Mouse (Mus musculus) neutrophil, adult 5-6 weeks (primary cell): ENCODE results near the gene Folh1. TPM values are rescaled to one million over a fixed set of nuclear protein-coding genes. Genes with fewer than 3 reads are reported as not detected.
"Not testable (repeated sequence)": the region's sequence is repeated elsewhere in the genome, so short reads cannot be mapped to it uniquely, and the experiment has no call there.

ENCODE experiments used
- ATAC-seq: fragments of 151-379, 151-347 bp; 2 replicates; pipeline ENCODE4 v1.8.0; 2017; ENCODE audit warnings: mild to moderate bottlenecking, moderate TSS enrichment; ENCODE audit not compliant: insufficient number of reproducible peaks, poor library complexity, low FRiP score, severe bottlenecking; ENCODE audit errors: extremely low read depth
- total RNA-seq: library from RNA; stranded (forward); fragments of 200-1000 nt; gene quantifications from 2 replicates; pipeline ENCODE4 v1.2.3, GENCODE M21; 2017

Folh1 gene
- not detected in 2 replicates for total RNA-seq

GRCm38 (mm10) chr7:86775617-86776325 lies at the start of gene Folh1:
Gene Folh1, minus strand, starts transcription at chr7:86775943.
- no peak for ATAC-seq

- ATAC-seq: no peak
Measured at GRCm38 (mm10) chr7:86816466-86816865, 40.7 kb upstream of the Folh1 start.

GRCm38 (mm10) chr7:86815716-86816115 lies 40.0 kb upstream of the Folh1 start:
- not testable (repeated sequence) for ATAC-seq

GRCm38 (mm10) chr7:86815241-86815640 lies 39.5 kb upstream of the Folh1 start:
- ATAC-seq: not testable (repeated sequence)

- no peak for ATAC-seq
Measured at GRCm38 (mm10) chr7:86794727-86795126, 19.0 kb upstream of the Folh1 start, which contains the start of gene Vmn2r77. Gene Vmn2r77, plus strand, starts transcription at chr7:86795027.

GRCm38 (mm10) chr7:86771621-86772020 lies 4.1 kb downstream of the Folh1 start:
- no peak for ATAC-seq

GRCm38 (mm10) chr7:86764628-86765027 lies 11.1 kb downstream of the Folh1 start:
- ATAC-seq: no peak

- no peak for ATAC-seq
Measured at GRCm38 (mm10) chr7:86760751-86761150, 15.0 kb downstream of the Folh1 start.

- no peak for ATAC-seq
Measured at GRCm38 (mm10) chr7:86725013-86725412, 50.7 kb downstream of the Folh1 start.

GRCm38 (mm10) chr7:86688030-86688429 lies 87.7 kb downstream of the Folh1 start, which contains the start of gene Olfr292:
Gene Olfr292, plus strand, starts transcription at chr7:86688330.
- no peak for ATAC-seq

Other genes with a start within 250 kb of the Folh1 start
- gene Olfr295, start 192.1 kb downstream of the Folh1 start, total RNA-seq: 0.23 TPM in 1 of 2 replicates, not detected in the other
- not detected in 2 replicates for gene Olfr294, start 159.3 kb downstream of the Folh1 start, total RNA-seq
- gene Olfr293, start 126.9 kb downstream of the Folh1 start, total RNA-seq: not detected in 2 replicates
- not detected in 2 replicates for gene Olfr292, start 87.6 kb downstream of the Folh1 start, total RNA-seq
- gene Vmn2r77, start 19.1 kb upstream of the Folh1 start, total RNA-seq: not detected in 2 replicates
- gene Vmn2r78, start 139.2 kb upstream of the Folh1 start, total RNA-seq: 0.25 TPM in 1 of 2 replicates, not detected in the other
- under 0.01 TPM in 1 of 2 replicates, not detected in the other for gene Vmn2r79, start 220.2 kb upstream of the Folh1 start, total RNA-seq